Mouse (Mus musculus) heart, embryonic 13.5 days (tissue): ENCODE results near the gene Fitm1. TPM values are rescaled to one million over a fixed set of nuclear protein-coding genes. Genes with fewer than 3 reads are reported as not detected.

Source experiments
- ATAC-seq: fragments of 200-750 bp; cut with Nextera tagmentation; 2 replicates; pipeline ENCODE4 v1.8.0; 2017; ENCODE audit warnings: moderate TSS enrichment; ENCODE audit not compliant: insufficient number of reproducible peaks, low FRiP score, low TSS enrichment; ENCODE audit errors: extremely low read depth
- H3K27ac ChIP-seq: fragments of 300-500 bp; sonication (generic); replicated peaks from 2 replicates; pipeline ENCODE4 v1.5.1; 2015; ENCODE audit warnings: moderate library complexity, mild to moderate bottlenecking, inconsistent platforms
- H3K27me3 ChIP-seq: fragments of 300-500 bp; sonication (generic); replicated peaks from 2 replicates; pipeline ENCODE4 v1.6.1; 2015; ENCODE audit warnings: mild to moderate bottlenecking, inconsistent platforms
- H3K36me3 ChIP-seq: fragments of 300-500 bp; sonication (generic); 2 replicates; pipeline ENCODE4 v1.6.1; 2015; ENCODE audit warnings: mild to moderate bottlenecking, inconsistent platforms
- H3K4me1 ChIP-seq: fragments of 300-500 bp; sonication (generic); 2 replicates; pipeline ENCODE4 v1.6.1; 2015; ENCODE audit warnings: inconsistent platforms
- H3K4me2 ChIP-seq: fragments of 300-500 bp; sonication (generic); 2 replicates; pipeline ENCODE4 v1.6.1; 2015; ENCODE audit warnings: inconsistent platforms, mild to moderate bottlenecking, moderate library complexity
- H3K4me3 ChIP-seq: fragments of 300-500 bp; sonication (generic); 2 replicates; pipeline ENCODE4 v1.5.1; 2015; ENCODE audit warnings: moderate library complexity, mild to moderate bottlenecking, inconsistent platforms
- H3K9ac ChIP-seq: fragments of 300-500 bp; sonication (generic); 2 replicates; pipeline ENCODE4 v1.6.1; 2015; ENCODE audit warnings: inconsistent platforms, mild to moderate bottlenecking, moderate library complexity
- H3K9me3 ChIP-seq: fragments of 300-500 bp; sonication (generic); 2 replicates; pipeline ENCODE4 v1.6.1; 2016; ENCODE audit warnings: inconsistent platforms
- WGBS: fragments of 180-500 bp; shearing (Covaris S2); methylation state at CpG from one replicate; pipeline ENCODE4 v1.1.7; 2015; ENCODE audit warnings: mixed read lengths; 5-methylcytosine and 5-hydroxymethylcytosine counted together
- polyA plus RNA-seq: library from polyadenylated mRNA; unstranded; fragments of >200 nt; fragmentation: Nextera tagmentation; extraction: Ambion mirVana; gene quantifications from 2 replicates; pipeline ENCODE4 v1.2.1, GENCODE M21; 2015

The Fitm1 gene
- polyA plus RNA-seq, 1 experiment from 2014 or later, result 100 TPM

- Histone ChIP-seq H3K4me3 (no peak overlapping the region), H3K9me3 (no peaks in the 10 kb centered on the region), H3K9ac (no peak overlapping the region), H3K36me3 (peaks cover 13% of the 10 kb centered on the region), H3K27ac (no peak overlapping the region), H3K27me3 (no peaks in the 10 kb centered on the region), H3K4me2 (no peak overlapping the region), H3K4me1 (peaks cover 15% of the 10 kb centered on the region)
- ATAC-seq, result no peak
Observed at GRCm38 (mm10) chr14:55554635-55555034, 20.8 kb upstream of the Fitm1 start.

- no peak overlapping the region for H3K4me2 ChIP-seq
- 52% methylated on average over 3 of the region's 3 CpGs for WGBS
- H3K9me3 ChIP-seq, result no peaks in the 10 kb centered on the region
- no peak overlapping the region for H3K9ac ChIP-seq
- H3K27me3 ChIP-seq, result no peaks in the 10 kb centered on the region
- H3K4me1 ChIP-seq, result peaks cover 15% of the 10 kb centered on the region
- H3K27ac ChIP-seq, result no peak overlapping the region
- H3K4me3 ChIP-seq, result no peak overlapping the region
- peaks cover 1% of the 10 kb centered on the region for H3K36me3 ChIP-seq
- no peak for ATAC-seq
Observed at GRCm38 (mm10) chr14:55555788-55556187, 19.6 kb upstream of the Fitm1 start.

GRCm38 (mm10) chr14:55557003-55557402 is 18.4 kb upstream of the Fitm1 start:
- WGBS, result 27% methylated on average over 5 of the region's 5 CpGs
- no peak for ATAC-seq
- H3K4me2 ChIP-seq, result no peak overlapping the region

GRCm38 (mm10) chr14:55557587-55557986 is 17.8 kb upstream of the Fitm1 start:
- Histone ChIP-seq H3K4me1 (peaks cover 30% of the 10 kb centered on the region), H3K4me2 (no peak overlapping the region), H3K36me3 (0 out of 2 replicates have a peak, but pooled peaks cover 5% of the 10 kb centered on the region), H3K27me3 (no peaks in the 10 kb centered on the region), H3K27ac (no peak overlapping the region), H3K9ac (no peak overlapping the region), H3K4me3 (no peak overlapping the region), H3K9me3 (no peaks in the 10 kb centered on the region)
- WGBS, result 79% methylated on average over 3 of the region's 3 CpGs
- no peak for ATAC-seq

More at GRCm38 (mm10) chr14:55557003-55557402, 18.4 kb upstream of the Fitm1 start:
- Histone ChIP-seq H3K4me1 (peaks cover 26% of the 10 kb centered on the region), H3K9me3 (no peaks in the 10 kb centered on the region), H3K4me3 (no peak overlapping the region), H3K27me3 (no peaks in the 10 kb centered on the region), H3K27ac (no peak overlapping the region), H3K9ac (no peak overlapping the region), H3K36me3 (no peaks in the 10 kb centered on the region)

GRCm38 (mm10) chr14:55558740-55559448 is 16.5 kb upstream of the Fitm1 start:
- ATAC-seq, result no peak
- H3K27me3 ChIP-seq, result no peaks in the 10 kb centered on the region
- 53% methylated on average over 6 of the region's 6 CpGs for WGBS
- peak overlapping the region; percentile 78 for H3K4me2 ChIP-seq
- H3K9me3 ChIP-seq, result no peaks in the 10 kb centered on the region
- H3K9ac ChIP-seq, result peak overlapping the region; percentile 89
- peak overlapping the region; percentile 99 for H3K27ac ChIP-seq
- H3K4me1 ChIP-seq, result peaks cover 30% of the 10 kb centered on the region
- peaks cover 17% of the 10 kb centered on the region for H3K36me3 ChIP-seq
- peak overlapping the region; percentile 69 for H3K4me3 ChIP-seq

- H3K4me1 ChIP-seq, result peaks cover 30% of the 10 kb centered on the region
- under 1% methylated on average over 27 of the region's 27 CpGs for WGBS
- no peaks in the 10 kb centered on the region for H3K9me3 ChIP-seq
Observed at GRCm38 (mm10) chr14:55559799-55560201, 15.6 kb upstream of the Fitm1 start, which contains the start of gene Dcaf11. Dcaf11 (plus strand) TSS chr14:55560006.

GRCm38 (mm10) chr14:55560202-55561073 is 15.0 kb upstream of the Fitm1 start, which contains the start of gene A730061H03Rik:
A730061H03Rik (minus strand) TSS chr14:55560406.
- Histone ChIP-seq H3K4me3 (peak within 1 kb of the TSS; percentile 69), H3K27me3 (no peaks in the 10 kb centered on the region), H3K4me2 (peak within 1 kb of the TSS; percentile 78), H3K27ac (peak within 1 kb of the TSS; percentile 99), H3K4me1 (peaks cover 30% of the 10 kb centered on the region), H3K9ac (peak within 1 kb of the TSS; percentile 89), H3K9me3 (no peaks in the 10 kb centered on the region), H3K36me3 (peaks cover 32% of the 10 kb centered on the region)
- peak; percentile 92 for ATAC-seq
- WGBS, result under 1% methylated on average over 51 of the region's 51 CpGs

More at GRCm38 (mm10) chr14:55559799-55560201, 15.6 kb upstream of the Fitm1 start, which contains the start of gene Dcaf11:
- Histone ChIP-seq H3K27ac (peak within 1 kb of the TSS; percentile 99), H3K9ac (peak within 1 kb of the TSS; percentile 89), H3K4me3 (peak within 1 kb of the TSS; percentile 69), H3K4me2 (peak within 1 kb of the TSS; percentile 78), H3K36me3 (peaks cover 26% of the 10 kb centered on the region), H3K27me3 (no peaks in the 10 kb centered on the region)
- peak; percentile 67 for ATAC-seq

- ATAC-seq, result no peak
- Histone ChIP-seq H3K4me2 (peak overlapping the region; percentile 78; the same call in 1 of the 2 replicates), H3K27ac (no peak overlapping the region), H3K9me3 (no peaks in the 10 kb centered on the region), H3K36me3 (peaks cover 46% of the 10 kb centered on the region), H3K27me3 (no peaks in the 10 kb centered on the region), H3K9ac (no peak overlapping the region), H3K4me1 (peaks cover 27% of the 10 kb centered on the region), H3K4me3 (no peak overlapping the region)
- WGBS, result 87% methylated on average over 10 of the region's 10 CpGs
Observed at GRCm38 (mm10) chr14:55561860-55562259, 13.6 kb upstream of the Fitm1 start.

- H3K27ac ChIP-seq, result no peak overlapping the region
- no peaks in the 10 kb centered on the region for H3K9me3 ChIP-seq
- no peak overlapping the region for H3K4me2 ChIP-seq
- no peak overlapping the region for H3K9ac ChIP-seq
- H3K27me3 ChIP-seq, result no peaks in the 10 kb centered on the region
- H3K36me3 ChIP-seq, result peaks cover 60% of the 10 kb centered on the region
- whole genome bisulfite sequencing, result 86% methylated on average over 11 of the region's 11 CpGs
- H3K4me1 ChIP-seq, result peaks cover 20% of the 10 kb centered on the region
- ATAC-seq, result no peak
- H3K4me3 ChIP-seq, result no peak overlapping the region
Observed at GRCm38 (mm10) chr14:55563249-55563648, 12.2 kb upstream of the Fitm1 start.

GRCm38 (mm10) chr14:55565748-55566147 is 9.7 kb upstream of the Fitm1 start:
- Histone ChIP-seq H3K4me3 (no peak overlapping the region), H3K4me2 (no peak overlapping the region), H3K4me1 (peaks cover 26% of the 10 kb centered on the region), H3K27ac (no peak overlapping the region), H3K9me3 (no peaks in the 10 kb centered on the region), H3K36me3 (peaks cover 85% of the 10 kb centered on the region), H3K9ac (no peak overlapping the region), H3K27me3 (no peaks in the 10 kb centered on the region)
- no peak for ATAC-seq
- WGBS, result 89% methylated on average over 3 of the region's 3 CpGs

- Histone ChIP-seq H3K27ac (no peak overlapping the region), H3K9ac (no peak overlapping the region), H3K4me1 (peaks cover 20% of the 10 kb centered on the region), H3K27me3 (no peaks in the 10 kb centered on the region), H3K9me3 (no peaks in the 10 kb centered on the region), H3K4me2 (no peak overlapping the region), H3K4me3 (no peak overlapping the region), H3K36me3 (peaks cover 83% of the 10 kb centered on the region)
- 82% methylated on average over 3 of the region's 3 CpGs for WGBS
- ATAC-seq, result no peak
Observed at GRCm38 (mm10) chr14:55567496-55567895, 7.9 kb upstream of the Fitm1 start.
